Mouse (Mus musculus): ENCODE results near the gene Ccl24. TPM values are rescaled to one million over a fixed set of nuclear protein-coding genes. Genes with fewer than 3 reads are reported as not detected.

Ccl24 gene
- polyA plus RNA-seq, 1 experiment, result 3.3 TPM

DNA sequence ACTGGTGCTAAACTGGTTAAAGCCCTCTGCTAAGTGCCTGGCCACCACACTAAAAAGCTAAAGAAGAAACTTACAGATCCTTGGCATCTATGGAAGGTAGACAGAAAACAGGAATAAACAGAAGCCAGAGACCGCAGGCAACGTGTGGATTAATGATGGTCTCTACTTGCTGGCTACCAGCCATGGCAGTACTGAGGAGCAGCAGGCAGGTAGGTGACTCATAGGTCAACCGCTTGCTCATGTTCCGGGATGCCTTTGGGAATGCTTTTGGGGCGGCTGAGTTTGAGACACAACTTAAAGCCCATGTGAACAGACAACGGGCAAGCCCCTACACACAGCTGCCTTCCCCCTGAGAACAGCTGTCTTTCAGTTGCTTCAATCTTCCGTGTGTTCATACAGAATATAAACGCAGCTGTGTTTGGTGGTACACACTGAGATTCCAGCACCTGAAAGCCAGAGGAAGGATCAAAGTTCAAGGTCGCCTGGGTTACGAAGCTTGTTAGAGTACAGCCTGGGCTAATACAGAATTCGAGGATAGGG is 41.5 kb downstream of the Ccl24 start:
- H3K27ac ChIP-seq (ENCODE audit: insufficient read depth, low read depth, low read length), result no peak overlapping the region
- TF ChIP-seq CTCF (IDR thresholded peaks at IDR 0.05; ENCODE audit: extremely low read depth, insufficient read length, insufficient replicate concordance, low read depth, low read length) (no peak), POLR2A (IDR thresholded peaks at IDR 0.05; ENCODE audit: low read depth, low read length) (no peak)
- 58% methylated on average over 11 of the region's 11 CpGs for WGBS
- no peak overlapping the region for H3K4me3 ChIP-seq (ENCODE audit: low read depth, low read length)
- H3K27me3 ChIP-seq (ENCODE audit: control insufficient read depth, insufficient read depth, low read length), result no peaks in the 10 kb centered on the region
- H3K4me1 ChIP-seq (ENCODE audit: control insufficient read depth, insufficient read depth, insufficient read length, low read length), result peaks cover 3% of the 10 kb centered on the region; the same call in 1 of the 2 replicates
- H3K36me3 ChIP-seq (ENCODE audit: control insufficient read depth, insufficient read depth, low read length), result no peaks in the 10 kb centered on the region

GRCm38 (mm10) chr5:135529964-135530363 is 42.9 kb downstream of the Ccl24 start:
- Histone ChIP-seq H3K27me3 (ENCODE audit: control insufficient read depth, insufficient read depth, low read length) (no peaks in the 10 kb centered on the region), H3K4me3 (ENCODE audit: low read depth, low read length) (no peak overlapping the region), H3K36me3 (ENCODE audit: control insufficient read depth, insufficient read depth, low read length) (no peaks in the 10 kb centered on the region), H3K27ac (ENCODE audit: insufficient read depth, low read depth, low read length) (no peak overlapping the region), H3K4me1 (ENCODE audit: control insufficient read depth, insufficient read depth, insufficient read length, low read length) (peaks cover 3% of the 10 kb centered on the region; the same call in 1 of the 2 replicates)
- TF ChIP-seq POLR2A (IDR thresholded peaks at IDR 0.05; ENCODE audit: low read depth, low read length) (no peak), CTCF (IDR thresholded peaks at IDR 0.05; ENCODE audit: extremely low read depth, insufficient read length, insufficient replicate concordance, low read depth, low read length) (no peak)
- 72% methylated on average over 2 of the region's 2 CpGs for WGBS

GRCm38 (mm10) chr5:135529310-135529709 is 43.5 kb downstream of the Ccl24 start:
- Histone ChIP-seq H3K27me3 (ENCODE audit: control insufficient read depth, insufficient read depth, low read length) (no peaks in the 10 kb centered on the region), H3K4me3 (ENCODE audit: low read depth, low read length) (no peak overlapping the region), H3K36me3 (ENCODE audit: control insufficient read depth, insufficient read depth, low read length) (no peaks in the 10 kb centered on the region), H3K27ac (ENCODE audit: insufficient read depth, low read depth, low read length) (no peak overlapping the region), H3K4me1 (ENCODE audit: control insufficient read depth, insufficient read depth, insufficient read length, low read length) (peaks cover 3% of the 10 kb centered on the region; the same call in 1 of the 2 replicates)
- TF ChIP-seq CTCF (IDR thresholded peaks at IDR 0.05; ENCODE audit: extremely low read depth, insufficient read length, insufficient replicate concordance, low read depth, low read length) (no peak), POLR2A (IDR thresholded peaks at IDR 0.05; ENCODE audit: low read depth, low read length) (no peak)
- WGBS, result 68% methylated on average over 3 of the region's 3 CpGs

- Histone ChIP-seq H3K4me1 (ENCODE audit: control insufficient read depth, insufficient read depth, insufficient read length, low read length) (no peaks in the 10 kb centered on the region), H3K36me3 (ENCODE audit: control insufficient read depth, insufficient read depth, low read length) (no peaks in the 10 kb centered on the region), H3K27me3 (ENCODE audit: control insufficient read depth, insufficient read depth, low read length) (no peaks in the 10 kb centered on the region), H3K27ac (ENCODE audit: insufficient read depth, low read depth, low read length) (no peak overlapping the region), H3K4me3 (ENCODE audit: low read depth, low read length) (no peak overlapping the region)
- 56% methylated on average over 7 of the region's 7 CpGs for WGBS
- TF ChIP-seq POLR2A (IDR thresholded peaks at IDR 0.05; ENCODE audit: low read depth, low read length), result no peak
- TF ChIP-seq CTCF (IDR thresholded peaks at IDR 0.05; ENCODE audit: extremely low read depth, insufficient read length, insufficient replicate concordance, low read depth, low read length), result no peak
Observed at GRCm38 (mm10) chr5:135527986-135528385, 44.9 kb downstream of the Ccl24 start.

GRCm38 (mm10) chr5:135524660-135525560 is 47.9 kb downstream of the Ccl24 start:
- H3K27ac ChIP-seq (ENCODE audit: insufficient read depth, low read depth, low read length), result peak overlapping the region; percentile 54
- WGBS, result 54% methylated on average over 11 of the region's 11 CpGs
- no peak overlapping the region for H3K4me3 ChIP-seq (ENCODE audit: low read depth, low read length)
- no peaks in the 10 kb centered on the region for H3K27me3 ChIP-seq (ENCODE audit: control insufficient read depth, insufficient read depth, low read length)
- TF ChIP-seq CTCF (IDR thresholded peaks at IDR 0.05; ENCODE audit: extremely low read depth, insufficient read length, insufficient replicate concordance, low read depth, low read length) (no peak), POLR2A (IDR thresholded peaks at IDR 0.05; ENCODE audit: low read depth, low read length) (no peak)
- no peaks in the 10 kb centered on the region for H3K4me1 ChIP-seq (ENCODE audit: control insufficient read depth, insufficient read depth, insufficient read length, low read length)
- H3K36me3 ChIP-seq (ENCODE audit: control insufficient read depth, insufficient read depth, low read length), result no peaks in the 10 kb centered on the region

DNA sequence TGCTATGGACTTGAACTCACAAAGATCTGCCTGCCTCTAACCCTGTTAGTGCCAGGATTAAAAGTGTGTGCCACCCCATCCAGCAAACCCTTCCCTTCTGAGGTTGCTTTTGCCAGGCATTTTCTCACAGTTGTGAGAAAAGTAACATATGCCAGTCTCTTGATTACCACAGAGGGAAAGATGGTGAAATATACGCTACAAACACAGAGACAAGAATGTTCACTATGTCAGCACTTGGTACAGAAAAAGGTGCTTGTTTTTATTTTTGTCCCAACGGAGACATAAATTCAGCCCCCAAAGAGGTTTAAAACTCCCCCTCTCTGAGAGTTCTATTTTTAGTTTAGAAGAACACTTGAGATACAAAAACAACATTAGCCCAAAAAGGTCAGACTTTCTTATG is 48.8 kb downstream of the Ccl24 start:
- Histone ChIP-seq H3K27me3 (ENCODE audit: control insufficient read depth, insufficient read depth, low read length) (no peaks in the 10 kb centered on the region), H3K36me3 (ENCODE audit: control insufficient read depth, insufficient read depth, low read length) (no peaks in the 10 kb centered on the region), H3K4me1 (ENCODE audit: control insufficient read depth, insufficient read depth, insufficient read length, low read length) (no peaks in the 10 kb centered on the region), H3K27ac (ENCODE audit: insufficient read depth, low read depth, low read length) (peak overlapping the region; percentile 43; the same call in 1 of the 2 replicates), H3K4me3 (ENCODE audit: low read depth, low read length) (no peak overlapping the region)
- TF ChIP-seq CTCF (IDR thresholded peaks at IDR 0.05; ENCODE audit: extremely low read depth, insufficient read length, insufficient replicate concordance, low read depth, low read length) (no peak), POLR2A (IDR thresholded peaks at IDR 0.05; ENCODE audit: low read depth, low read length) (no peak)
- 74% methylated on average over 2 of the region's 2 CpGs for WGBS

DNA sequence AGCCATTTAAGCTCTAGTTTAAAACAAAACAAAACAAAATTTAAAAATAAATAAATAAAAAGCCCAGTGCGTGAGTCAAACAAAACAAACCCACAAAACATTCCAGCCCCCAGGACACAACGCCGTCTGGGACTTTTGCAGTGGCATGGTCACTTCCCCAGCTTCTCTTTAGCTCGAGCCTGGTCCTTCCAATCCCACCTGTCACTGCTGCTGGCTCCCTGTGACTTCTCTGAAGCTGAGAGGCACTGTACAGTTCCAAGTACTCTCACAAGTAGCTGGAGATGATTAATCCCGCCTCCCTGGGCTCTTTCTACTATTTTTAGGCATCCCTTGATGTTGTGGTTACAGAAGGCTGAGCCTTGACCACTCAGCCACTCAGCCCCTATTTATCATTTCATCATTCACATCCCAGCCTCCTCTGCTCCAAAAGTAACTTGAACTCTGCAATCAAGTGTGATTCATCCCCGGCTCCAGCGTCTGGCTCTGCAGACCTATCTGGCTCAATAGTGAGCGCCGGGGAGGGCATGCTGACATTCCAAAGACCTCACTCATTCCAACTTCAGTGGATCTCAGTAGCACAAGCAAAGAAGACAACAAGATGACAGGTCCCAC is 50.6 kb downstream of the Ccl24 start:
- Histone ChIP-seq H3K4me1 (ENCODE audit: control insufficient read depth, insufficient read depth, insufficient read length, low read length) (no peaks in the 10 kb centered on the region), H3K27me3 (ENCODE audit: control insufficient read depth, insufficient read depth, low read length) (no peaks in the 10 kb centered on the region), H3K36me3 (ENCODE audit: control insufficient read depth, insufficient read depth, low read length) (no peaks in the 10 kb centered on the region), H3K27ac (ENCODE audit: insufficient read depth, low read depth, low read length) (peak overlapping the region; percentile 42; the same call in 1 of the 2 replicates), H3K4me3 (ENCODE audit: low read depth, low read length) (no peak overlapping the region)
- TF ChIP-seq POLR2A (IDR thresholded peaks at IDR 0.05; ENCODE audit: low read depth, low read length) (no peak), CTCF (IDR thresholded peaks at IDR 0.05; ENCODE audit: extremely low read depth, insufficient read length, insufficient replicate concordance, low read depth, low read length) (no peak)
- WGBS, result 69% methylated on average over 9 of the region's 9 CpGs

Other genes with a start within 250 kb of the Ccl24 start
- not detected in 2 replicates for gene Fkbp6, start 223.0 kb downstream of the Ccl24 start, polyA plus RNA-seq (2012; rRNA removed)
- 1.6 TPM in 1 of 2 replicates, not detected in the other for gene Trim50, start 219.8 kb downstream of the Ccl24 start, polyA plus RNA-seq (2012; rRNA removed)
- 10.9 and 14.2 TPM in 2 replicates for gene Nsun5, start 203.1 kb downstream of the Ccl24 start, polyA plus RNA-seq (2012; rRNA removed)
- gene Pom121, start 178.5 kb downstream of the Ccl24 start, polyA plus RNA-seq (2012; rRNA removed), result 18.2 and 26.3 TPM in 2 replicates
- 4.7 and 8.0 TPM in 2 replicates for gene Hip1, start 27.9 kb downstream of the Ccl24 start, polyA plus RNA-seq (2012; rRNA removed)
- not detected in 2 replicates for gene Ccl26, start 9.5 kb downstream of the Ccl24 start, polyA plus RNA-seq (2012; rRNA removed)
- 13.3 and 13.4 TPM in 2 replicates for gene Rhbdd2, start 59.6 kb upstream of the Ccl24 start, polyA plus RNA-seq (2012; rRNA removed)
- 121 and 192 TPM in 2 replicates for gene Por, start 97.0 kb upstream of the Ccl24 start, polyA plus RNA-seq (2012; rRNA removed)
- 111 and 261 TPM in 2 replicates for gene Tmem120a, start 171.4 kb upstream of the Ccl24 start, polyA plus RNA-seq (2012; rRNA removed)
- 0.15 and 0.19 TPM in 2 replicates for gene Styxl1, start 205.3 kb upstream of the Ccl24 start, polyA plus RNA-seq (2012; rRNA removed)
- 1,632 and 2,398 TPM in 2 replicates for gene Mdh2, start 205.4 kb upstream of the Ccl24 start, polyA plus RNA-seq (2012; rRNA removed)
- 0.19 and 0.42 TPM in 2 replicates for gene Srrm3, start 233.8 kb upstream of the Ccl24 start, polyA plus RNA-seq (2012; rRNA removed)